Mouse (Mus musculus): ENCODE measurements around the gene Alox12. TPM values are rescaled to one million over a fixed set of nuclear protein-coding genes. Genes with fewer than 3 reads are reported as not detected.

The Alox12 gene
- total and polyA plus RNA-seq, 3 experiments, result 0.03 TPM; not detected in 2

DNA sequence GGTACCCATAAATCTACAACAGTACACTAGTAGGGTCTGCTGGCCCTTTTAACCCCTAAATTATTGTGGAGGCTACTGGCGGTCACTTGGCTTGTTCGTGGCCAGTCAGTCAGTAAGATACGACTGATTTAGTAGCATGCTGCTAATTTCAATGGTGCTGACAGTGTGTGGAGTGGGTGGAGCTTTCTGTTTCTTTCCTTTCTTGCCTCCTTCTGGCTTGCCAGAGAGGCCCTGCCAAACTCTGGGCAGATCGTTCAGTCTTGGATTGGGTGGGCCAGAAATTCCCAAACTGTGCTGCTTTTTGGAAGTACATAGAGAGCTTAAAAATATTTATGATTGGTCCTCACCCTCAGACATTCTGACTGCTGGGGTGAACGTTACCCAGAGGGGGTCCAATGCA is 28.0 kb downstream of the Alox12 start:
- Histone ChIP-seq H3K27ac (ENCODE audit: control insufficient read depth, low read depth, low read length) (no peak overlapping the region), H3K9ac (ENCODE audit: control insufficient read depth, low read depth, low read length, poor library complexity, severe bottlenecking) (no peak overlapping the region)

GRCm38 (mm10) chr11:70226602-70226890 is 28.6 kb downstream of the Alox12 start:
- Histone ChIP-seq H3K79me2 (ENCODE audit: control insufficient read depth, insufficient read depth, low read length, poor library complexity) (peaks cover 2% of the 10 kb centered on the region; the same call in 1 of the 2 replicates), H3K36me3 (ENCODE audit: control insufficient read depth in 1 of 2, insufficient read depth in 2 of 2, low read length in 2 of 2) (no peaks in the 10 kb centered on the region; a peak in 1 of 4 replicates), H3K9me3 (replicated peaks; ENCODE audit: insufficient read depth, low read length) (no peaks in the 10 kb centered on the region), H3K4me3 (ENCODE audit: control insufficient read depth in 1 of 2, insufficient read depth in 1 of 2, low read depth in 2 of 2, low read length in 2 of 2) (no peak overlapping the region), H3K27ac (ENCODE audit: control insufficient read depth, low read depth, low read length) (no peak overlapping the region), H3K4me1 (ENCODE audit: control insufficient read depth in 1 of 2, insufficient read depth in 2 of 2, low read length in 2 of 2) (peaks cover 5 to 12% of the 10 kb centered on the region in 2 experiments; a peak in 3 of 4 replicates), H3K27me3 (ENCODE audit: control insufficient read depth in 1 of 2, insufficient read depth in 2 of 2, low read length in 2 of 2) (no peaks in the 10 kb centered on the region), H3K9ac (ENCODE audit: control insufficient read depth, low read depth, low read length, poor library complexity, severe bottlenecking) (no peak overlapping the region)
- TF ChIP-seq ZNF384 (IDR thresholded peaks at IDR 0.05; ENCODE audit: low read depth, low read length) (no peak), RAD21 (IDR thresholded peaks at IDR 0.05; ENCODE audit: low read depth, low read length) (no peak), TCF12 (IDR thresholded peaks at IDR 0.05; ENCODE audit: low read depth, low read length) (no peak), TBP (IDR thresholded peaks at IDR 0.05; ENCODE audit: low read depth, low read length) (no peak), MAX (IDR thresholded peaks at IDR 0.05; ENCODE audit: low read length) (no peak), POLR2AphosphoS5 (IDR thresholded peaks at IDR 0.05; ENCODE audit: borderline replicate concordance, low read depth, low read length) (no peak)
- no peak for DNase-seq (ENCODE audit: low read depth, low spot score)

More for the DNA sequence above, 28.0 kb downstream of the Alox12 start:
- no peaks in the 10 kb centered on the region for H3K79me2 ChIP-seq (ENCODE audit: control insufficient read depth, insufficient read depth, low read length, poor library complexity)
- no peaks in the 10 kb centered on the region for H3K9me3 ChIP-seq (replicated peaks; ENCODE audit: insufficient read depth, low read length)
- no peaks in the 10 kb centered on the region for H3K27me3 ChIP-seq (ENCODE audit: control insufficient read depth in 1 of 2, insufficient read depth in 2 of 2, low read length in 2 of 2)
- no peak overlapping the region for H3K4me3 ChIP-seq (ENCODE audit: control insufficient read depth in 1 of 2, insufficient read depth in 1 of 2, low read depth in 2 of 2, low read length in 2 of 2)
- no peak for TF ChIP-seq ETS1 (IDR thresholded peaks at IDR 0.05; ENCODE audit: low read depth, low read length)
- TF ChIP-seq GABPA (IDR thresholded peaks at IDR 0.05; ENCODE audit: low read depth, low read length), result no peak
- no peak for TF ChIP-seq MYC (IDR thresholded peaks at IDR 0.05; ENCODE audit: low read depth, low read length)
- no peak for TF ChIP-seq RAD21 (IDR thresholded peaks at IDR 0.05; ENCODE audit: low read depth, low read length)
- TF ChIP-seq POLR2AphosphoS5 (IDR thresholded peaks at IDR 0.05; ENCODE audit: borderline replicate concordance, low read depth, low read length), result no peak
- no peak for TF ChIP-seq MAX (IDR thresholded peaks at IDR 0.05; ENCODE audit: low read length)
- TF ChIP-seq MXI1 (IDR thresholded peaks at IDR 0.05; ENCODE audit: low read depth, low read length), result no peak
- no peak for TF ChIP-seq RCOR1 (IDR thresholded peaks at IDR 0.05; ENCODE audit: low read depth, low read length)
- no peaks in the 10 kb centered on the region; a peak in 1 of 4 replicates for H3K36me3 ChIP-seq (ENCODE audit: control insufficient read depth in 1 of 2, insufficient read depth in 2 of 2, low read length in 2 of 2)
- DNase-seq (ENCODE audit: low read depth, low spot score), result no peak
- peaks cover 2 to 8% of the 10 kb centered on the region in 2 experiments; a peak in 3 of 4 replicates for H3K4me1 ChIP-seq (ENCODE audit: control insufficient read depth in 1 of 2, insufficient read depth in 2 of 2, low read length in 2 of 2)

DNA sequence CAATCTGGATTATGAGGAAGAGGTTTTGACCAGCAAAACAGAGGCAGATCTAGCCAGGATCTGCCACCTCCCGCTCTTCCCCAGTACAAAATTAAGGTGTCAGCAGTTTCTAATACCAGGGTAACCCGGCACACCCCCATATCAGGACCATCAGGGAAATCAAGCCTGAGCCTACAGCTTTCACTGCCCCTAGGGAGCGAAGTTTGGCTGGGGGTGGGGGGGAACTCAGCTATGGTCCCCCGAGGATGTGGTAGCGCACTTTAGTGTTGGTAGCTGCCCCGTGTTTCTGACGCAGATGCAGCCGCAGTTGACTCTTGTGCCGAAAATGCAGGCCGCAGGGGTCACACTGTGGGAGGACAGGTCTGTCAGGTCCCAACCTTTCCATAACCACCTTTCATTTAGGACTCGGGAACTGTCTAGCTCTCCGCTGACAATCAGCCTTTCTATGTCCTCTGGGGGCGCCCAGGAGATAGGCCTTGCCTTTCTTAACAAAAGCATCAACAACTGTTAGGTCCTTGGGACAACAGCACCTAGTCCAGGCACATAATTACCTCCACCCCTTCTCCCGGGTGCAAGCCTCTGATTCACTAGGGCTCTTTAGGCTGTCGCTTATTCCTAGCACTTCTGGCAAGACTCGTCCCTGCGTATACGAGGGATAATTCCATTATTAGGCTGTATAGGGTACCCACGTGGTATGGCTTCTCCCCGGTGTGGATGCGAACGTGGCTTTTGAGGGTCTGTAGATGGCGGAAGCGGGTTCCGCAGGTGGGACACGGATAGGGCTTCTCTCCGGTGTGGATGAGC is 29.2 kb downstream of the Alox12 start:
- no peaks in the 10 kb centered on the region for H3K27me3 ChIP-seq (ENCODE audit: control insufficient read depth in 1 of 2, insufficient read depth in 2 of 2, low read length in 2 of 2)
- no peak overlapping the region for H3K9ac ChIP-seq (ENCODE audit: control insufficient read depth, low read depth, low read length, poor library complexity, severe bottlenecking)
- H3K36me3 ChIP-seq (ENCODE audit: control insufficient read depth in 1 of 2, insufficient read depth in 2 of 2, low read length in 2 of 2), result no peaks in the 10 kb centered on the region; a peak in 1 of 4 replicates
- H3K4me3 ChIP-seq (ENCODE audit: control insufficient read depth in 1 of 2, insufficient read depth in 1 of 2, low read depth in 2 of 2, low read length in 2 of 2), result no peak overlapping the region
- TF ChIP-seq POLR2A (IDR thresholded peaks at IDR 0.05; ENCODE audit: control insufficient read depth in 1 of 2, insufficient read depth in 1 of 2, low read depth in 1 of 2, low read length in 2 of 2, poor library complexity in 1 of 2) (no peak), GABPA (IDR thresholded peaks at IDR 0.05; ENCODE audit: low read depth, low read length) (no peak), TCF12 (IDR thresholded peaks at IDR 0.05; ENCODE audit: low read depth, low read length) (no peak), MAFK (IDR thresholded peaks at IDR 0.05; ENCODE audit: borderline replicate concordance, low read depth, low read length) (0 out of 2 replicates have a peak, but pooled peaks have one; percentile 10), KAT2A (conservative IDR thresholded peaks at IDR 0.05; ENCODE audit: low read depth, low read length) (no peak)
- H3K27ac ChIP-seq (ENCODE audit: control insufficient read depth, low read depth, low read length), result no peak overlapping the region
- H3K9me3 ChIP-seq (replicated peaks; ENCODE audit: insufficient read depth, low read length), result no peaks in the 10 kb centered on the region
- DNase-seq (ENCODE audit: low read depth, low spot score), result no peak
- peaks cover 2% of the 10 kb centered on the region; the same call in 1 of the 2 replicates for H3K79me2 ChIP-seq (ENCODE audit: control insufficient read depth, insufficient read depth, low read length, poor library complexity)
- H3K4me1 ChIP-seq (ENCODE audit: control insufficient read depth in 1 of 2, insufficient read depth in 2 of 2, low read length in 2 of 2), result peaks cover 5 to 12% of the 10 kb centered on the region in 2 experiments; a peak in 3 of 4 replicates
